Mouse (Mus musculus): ENCODE measurements at regions not wholly inside any gene's neighbourhood (a gene's known extent, or its start where the extent isn't known, plus 50 kb on each side); places are given as distances from the start of the nearest gene placed in this dataset.

DNA sequence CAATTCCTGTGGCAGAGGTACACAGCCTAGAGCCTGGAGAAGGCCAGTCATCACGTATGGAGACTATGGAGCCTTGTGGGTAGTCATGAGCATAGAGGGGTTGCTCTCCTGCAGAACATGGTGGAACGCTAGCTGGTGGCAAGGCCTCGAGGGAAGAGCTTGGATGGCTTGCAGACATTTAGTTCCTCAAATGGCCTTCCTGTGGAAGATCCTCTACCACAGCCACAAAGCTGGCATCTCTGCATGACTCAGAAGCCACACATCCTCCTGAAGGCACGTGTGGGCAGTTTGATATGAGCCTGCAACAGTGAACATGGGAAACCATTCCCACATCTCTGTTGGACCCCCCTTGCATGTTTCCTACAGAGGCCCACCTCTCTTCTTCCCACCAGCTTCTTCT lies 547.9 kb upstream of the Lrrc6 start:
- DNase-seq (ENCODE audit: low read depth, low spot score): no peak

DNA sequence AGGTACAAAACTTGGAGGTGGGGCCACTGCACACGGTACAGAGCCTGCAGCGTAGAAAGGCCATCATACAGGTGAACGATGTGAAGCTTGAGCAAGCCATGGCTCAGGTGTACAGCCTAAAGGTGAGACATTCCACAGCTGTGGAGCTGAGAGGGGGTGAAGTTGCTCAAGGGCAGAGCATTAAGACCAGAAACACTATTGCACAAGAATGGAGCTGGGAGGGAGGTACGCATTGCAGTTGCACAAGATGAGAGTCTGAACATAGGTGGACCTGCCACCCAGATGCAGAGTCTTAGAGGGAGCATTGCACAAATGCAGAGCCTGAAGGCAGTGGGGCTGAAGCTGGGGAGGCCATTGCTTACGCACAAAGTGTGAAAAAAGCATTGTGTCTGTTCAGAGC lies 547.4 kb upstream of the Lrrc6 start:
- no peak for DNase-seq (ENCODE audit: low read depth, low spot score)

DNA sequence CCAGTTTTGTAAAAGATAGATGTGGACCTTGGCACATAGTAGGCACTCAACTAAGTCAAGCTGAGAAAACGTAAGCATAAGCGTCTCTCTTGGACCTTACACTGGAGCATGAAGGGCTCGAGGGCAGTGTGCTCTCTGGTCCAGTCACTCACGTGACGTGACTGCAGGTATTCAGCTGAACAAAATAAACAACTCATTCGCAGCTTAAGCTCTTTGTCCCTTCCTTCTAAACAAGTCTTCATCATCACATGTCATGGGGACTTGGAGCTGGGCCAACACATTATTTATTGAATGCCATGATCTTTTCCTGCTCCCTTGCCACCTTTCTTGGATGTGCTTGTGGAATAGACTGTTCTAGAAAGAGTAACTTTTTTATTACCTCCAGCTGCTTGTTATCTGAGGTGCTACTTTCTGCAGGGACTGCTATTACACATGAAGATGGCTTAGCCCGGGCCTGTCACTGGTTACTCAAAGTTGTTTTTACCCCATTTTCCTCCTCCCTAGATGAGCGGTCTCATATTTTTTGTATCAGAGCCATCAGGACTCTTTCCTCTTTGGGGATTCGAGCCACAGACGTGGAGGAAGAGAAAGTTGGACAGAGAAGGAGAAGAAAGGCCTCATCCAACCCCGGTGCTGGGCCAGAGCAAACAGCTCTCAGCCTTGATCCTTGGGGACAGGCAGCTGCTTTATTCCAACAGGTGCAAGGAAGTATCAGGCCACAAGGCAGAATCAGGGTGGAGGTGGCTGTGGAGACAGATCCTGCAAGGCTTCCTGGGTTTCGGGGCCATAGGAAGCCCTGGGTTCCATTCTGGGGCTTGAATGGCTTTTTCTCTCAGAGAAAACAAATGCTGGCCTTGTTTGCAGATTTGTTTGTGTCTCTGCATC lies 545.5 kb upstream of the Lrrc6 start:
- DNase-seq (ENCODE audit: low read depth, low spot score): no peak

DNA sequence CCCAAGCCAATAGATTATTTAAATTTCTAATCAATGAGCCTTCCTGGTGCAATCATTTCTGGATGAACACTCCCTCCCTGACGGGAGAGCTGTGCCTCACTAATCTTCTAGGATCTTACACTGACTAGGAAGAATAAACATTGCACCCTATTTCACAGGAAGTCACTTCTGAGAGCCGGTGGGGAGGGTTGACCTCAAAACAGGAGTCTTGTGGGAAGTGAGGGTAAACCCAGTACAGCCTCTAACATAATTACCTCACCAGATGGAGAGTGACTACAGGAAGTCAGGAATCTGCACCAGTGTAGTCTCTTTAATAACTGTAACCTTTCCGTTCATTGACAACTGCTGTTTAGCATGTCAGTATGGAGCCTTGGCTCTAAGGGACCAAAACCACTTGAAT lies 544.6 kb upstream of the Lrrc6 start:
- DNase-seq (ENCODE audit: low read depth, low spot score): no peak

DNA sequence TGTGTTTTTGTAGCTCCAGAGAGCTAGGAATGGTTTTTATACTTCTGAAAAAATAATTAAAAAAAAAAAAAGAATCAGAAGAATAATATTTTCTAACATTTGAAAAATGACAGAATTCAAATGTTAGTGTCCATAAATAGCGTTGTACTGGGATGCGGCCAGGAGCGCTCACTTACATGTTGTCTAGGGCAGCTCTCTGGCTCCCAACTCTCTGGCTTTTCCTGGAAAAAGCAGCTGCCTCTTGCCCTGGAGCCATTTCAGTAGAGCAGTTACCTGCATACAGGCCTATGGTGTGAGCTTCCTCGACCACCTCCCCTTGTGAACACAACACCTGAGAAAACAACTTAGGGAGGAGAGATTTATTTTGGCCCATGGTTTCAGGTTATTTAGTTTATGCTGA lies 544.1 kb upstream of the Lrrc6 start:
- DNase-seq (ENCODE audit: low read depth, low spot score): no peak

DNA sequence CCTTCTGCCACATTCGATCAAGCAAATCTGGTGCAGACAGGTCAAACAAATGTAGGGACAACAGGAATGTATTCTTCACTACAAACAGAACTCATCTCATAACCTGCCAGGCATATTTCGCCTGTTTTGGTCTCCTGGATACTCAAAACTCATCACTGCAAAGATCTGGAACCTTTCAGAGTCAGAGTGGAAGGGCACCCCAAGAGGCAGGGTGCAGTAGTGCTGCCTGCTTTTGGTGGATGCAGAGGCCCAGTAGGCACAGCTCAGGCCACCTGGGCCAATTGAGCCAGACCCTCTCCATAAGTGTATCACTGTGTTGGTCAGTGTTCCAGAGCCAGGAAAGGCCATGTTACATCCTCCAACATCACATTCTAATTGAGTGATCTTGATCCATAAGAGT lies 541.4 kb upstream of the Lrrc6 start:
- DNase-seq (ENCODE audit: low read depth, low spot score): no peak

DNA sequence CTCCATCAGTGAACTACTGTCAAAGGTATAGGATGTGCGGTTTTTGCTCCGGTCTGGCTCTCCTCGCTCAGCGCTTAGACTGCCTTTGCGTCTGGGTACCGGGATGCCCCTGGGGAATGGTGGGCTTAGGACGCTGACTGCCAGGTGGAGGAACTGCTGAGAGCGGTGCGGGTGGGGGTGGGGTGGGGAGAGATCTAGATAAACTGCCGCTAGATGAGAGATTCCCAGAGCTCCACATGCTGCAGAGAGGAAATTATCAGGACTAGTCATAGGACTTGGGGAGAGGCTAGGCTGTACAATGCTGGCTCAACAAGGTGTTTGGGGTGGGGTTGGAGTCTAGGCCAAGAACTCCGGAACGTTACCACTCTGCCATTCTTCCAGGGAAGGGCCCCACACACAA lies 539.5 kb upstream of the Lrrc6 start:
- no peak for DNase-seq (ENCODE audit: low read depth, low spot score)

DNA sequence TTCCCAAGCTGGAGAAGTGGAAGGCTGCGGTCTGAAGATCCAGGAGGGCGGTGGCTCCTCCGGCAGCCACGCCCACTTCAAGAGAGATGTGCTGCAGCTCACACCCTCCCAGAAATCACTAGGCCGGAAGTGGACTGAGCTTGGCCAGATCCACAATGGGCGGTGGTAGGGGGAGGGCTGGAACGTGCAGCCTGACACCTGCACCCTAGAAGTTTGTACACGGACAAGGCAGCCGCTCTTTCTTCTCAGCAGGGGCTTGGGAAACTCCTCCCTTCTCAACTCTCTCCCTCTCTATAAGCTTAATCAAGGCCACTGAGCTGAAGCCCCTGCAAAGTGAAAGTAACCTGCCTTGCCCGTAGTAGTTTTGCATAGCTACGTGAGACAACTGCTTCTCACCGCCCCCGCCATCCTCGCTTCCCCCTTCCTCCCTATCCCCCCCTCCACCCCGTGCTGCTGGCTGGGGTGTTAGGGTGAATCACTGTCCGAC lies 538.8 kb upstream of the Lrrc6 start:
- peak; percentile 95 for DNase-seq (ENCODE audit: low read depth, low spot score)

DNA sequence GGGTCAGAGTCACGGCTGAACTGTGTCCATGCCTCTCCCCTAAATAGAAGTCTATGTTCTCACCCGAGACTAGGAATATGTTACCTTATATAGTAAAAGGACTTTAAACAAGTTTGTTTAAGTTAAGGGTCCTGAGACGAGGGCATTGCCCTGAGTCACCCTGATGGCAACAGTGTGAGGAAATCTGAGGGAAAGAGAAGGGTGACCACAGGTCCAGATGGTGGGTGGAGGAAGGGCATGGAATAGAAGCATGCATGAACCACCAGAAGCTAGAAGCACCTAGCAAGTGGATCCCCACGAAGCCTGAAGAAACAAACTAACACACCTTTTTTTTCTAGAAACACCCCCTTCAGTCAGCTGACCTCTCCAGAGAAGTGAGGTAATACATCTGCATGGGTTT lies 536.9 kb upstream of the Lrrc6 start:
- DNase-seq (ENCODE audit: low read depth, low spot score): no peak

DNA sequence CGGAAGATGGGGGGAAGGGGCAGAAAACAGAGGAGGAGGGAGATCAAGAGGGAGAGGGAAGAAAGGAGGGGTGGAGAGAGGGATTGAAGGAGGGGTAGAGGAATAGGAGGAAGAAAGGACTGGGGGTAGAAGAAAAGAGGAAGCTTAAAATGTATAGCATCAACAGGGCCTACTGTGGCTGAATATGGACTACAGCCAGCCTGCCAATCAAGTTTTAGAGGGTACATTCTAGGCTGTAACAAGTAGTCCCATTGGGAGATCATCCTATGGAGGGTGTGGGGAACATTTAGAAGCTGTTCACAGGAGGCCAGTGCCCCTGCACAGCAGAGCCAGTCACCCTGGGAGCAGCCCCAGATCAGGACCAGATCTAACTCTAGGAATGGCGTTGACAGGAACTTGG lies 535.6 kb upstream of the Lrrc6 start:
- DNase-seq (ENCODE audit: low read depth, low spot score): no peak

DNA sequence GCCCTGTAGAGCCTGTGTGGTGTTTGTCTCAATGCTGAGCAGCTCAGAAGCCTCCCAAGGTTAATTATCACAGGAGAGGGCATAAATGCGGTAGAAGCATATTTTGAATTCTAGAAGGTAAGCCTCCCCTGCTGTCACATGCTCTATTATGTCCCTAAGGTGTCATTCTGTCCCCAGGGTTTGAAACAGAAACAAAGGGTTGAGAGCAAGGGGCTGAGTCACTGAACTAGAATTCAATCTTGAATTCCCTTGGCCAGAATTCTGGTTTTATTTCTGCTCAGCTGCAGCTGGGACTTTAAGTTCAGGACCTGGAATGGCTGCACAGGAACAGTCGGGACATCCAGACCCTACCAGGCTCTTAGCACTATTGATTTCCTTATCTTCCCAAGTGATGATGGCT lies 533.2 kb upstream of the Lrrc6 start:
- DNase-seq (ENCODE audit: low read depth, low spot score): no peak

DNA sequence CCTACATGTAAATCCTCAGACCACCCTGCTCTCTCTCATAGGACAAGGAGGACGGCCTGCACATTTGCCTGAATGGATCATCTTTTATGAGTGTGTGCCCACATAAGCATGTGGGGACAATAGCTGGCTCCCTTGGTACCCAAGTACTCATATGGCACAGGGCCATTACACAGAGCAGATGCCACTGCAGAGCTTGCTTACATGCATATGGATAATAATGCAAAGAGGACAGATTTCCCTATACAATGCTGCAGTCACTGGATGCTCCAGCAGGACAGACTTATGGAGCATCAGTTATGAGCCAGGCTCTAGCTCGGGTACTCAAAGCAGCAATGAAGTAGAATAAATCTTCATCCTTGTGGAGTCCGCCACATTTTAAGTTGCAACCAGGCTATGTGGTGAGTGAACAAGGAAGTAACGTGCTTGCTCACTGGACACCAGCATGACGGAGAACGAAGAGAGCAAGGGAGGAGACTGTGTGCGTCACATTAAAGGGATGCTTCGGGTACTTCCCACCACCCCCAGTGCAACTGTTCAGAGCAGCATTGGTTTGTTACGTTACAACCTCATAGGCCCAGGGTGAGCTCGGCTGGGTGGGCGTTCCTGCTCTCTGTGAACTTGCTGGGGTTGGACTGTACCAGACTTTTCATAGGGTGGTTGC lies 531.3 kb upstream of the Lrrc6 start:
- DNase-seq (ENCODE audit: low read depth, low spot score): no peak

DNA sequence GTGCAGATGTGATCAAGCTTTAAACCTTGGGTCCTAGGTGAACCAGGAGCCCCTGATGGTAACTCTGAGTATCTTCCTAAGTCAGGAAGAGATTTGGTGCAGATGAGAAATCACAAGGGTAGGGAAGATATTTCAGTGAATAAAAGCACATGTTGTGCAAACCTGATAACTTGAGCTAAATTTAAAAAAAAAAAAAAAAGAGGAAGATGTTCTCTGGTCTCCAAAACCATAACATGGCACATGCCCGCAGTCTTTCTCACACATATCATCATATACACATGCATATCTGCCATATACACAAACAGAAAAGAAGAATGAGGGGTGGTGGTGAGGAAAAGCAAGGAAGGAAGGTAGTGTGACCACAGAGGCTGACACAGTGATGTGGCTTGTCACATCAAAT lies 530.3 kb upstream of the Lrrc6 start:
- no peak for DNase-seq (ENCODE audit: low read depth, low spot score)

DNA sequence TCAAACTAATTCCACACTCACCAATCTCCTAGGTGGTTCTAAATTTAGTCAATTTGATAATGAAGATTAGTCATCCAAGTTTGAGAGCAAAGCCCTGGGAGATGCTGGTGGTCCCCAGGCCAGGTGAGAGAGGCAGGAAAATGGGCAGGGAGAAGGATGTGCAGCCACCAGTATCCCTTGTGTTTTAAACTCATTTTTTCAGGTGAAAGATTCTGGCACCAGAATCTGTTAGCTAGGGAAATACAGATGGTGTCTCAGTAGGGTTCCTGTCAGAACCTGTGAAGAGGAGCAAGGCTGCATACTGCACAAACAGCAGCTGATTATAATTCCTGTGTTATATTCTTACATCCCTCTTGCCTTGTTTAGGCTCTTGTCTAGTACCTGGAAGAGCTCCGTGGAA lies 527.5 kb upstream of the Lrrc6 start:
- DNase-seq (ENCODE audit: low read depth, low spot score): no peak

DNA sequence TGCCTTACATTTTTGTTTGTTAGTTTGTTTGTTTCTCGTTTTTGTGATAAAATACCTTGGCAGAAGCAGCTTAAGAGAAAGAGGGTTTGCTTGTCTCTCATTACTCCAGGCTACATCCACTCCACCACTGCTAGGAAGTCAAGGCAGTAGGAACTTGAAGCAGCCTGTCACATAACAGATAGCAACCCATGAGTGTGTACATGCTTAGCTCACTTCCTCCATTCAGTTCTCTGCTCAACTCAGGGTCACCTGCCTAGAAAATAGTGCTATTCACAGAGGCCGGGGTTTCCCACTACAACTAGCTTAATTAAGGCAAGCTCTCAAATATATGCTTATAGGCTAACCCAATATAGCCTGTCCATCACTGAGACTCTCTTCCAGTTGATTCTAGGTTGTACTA lies 527.0 kb upstream of the Lrrc6 start:
- DNase-seq (ENCODE audit: low read depth, low spot score): no peak

DNA sequence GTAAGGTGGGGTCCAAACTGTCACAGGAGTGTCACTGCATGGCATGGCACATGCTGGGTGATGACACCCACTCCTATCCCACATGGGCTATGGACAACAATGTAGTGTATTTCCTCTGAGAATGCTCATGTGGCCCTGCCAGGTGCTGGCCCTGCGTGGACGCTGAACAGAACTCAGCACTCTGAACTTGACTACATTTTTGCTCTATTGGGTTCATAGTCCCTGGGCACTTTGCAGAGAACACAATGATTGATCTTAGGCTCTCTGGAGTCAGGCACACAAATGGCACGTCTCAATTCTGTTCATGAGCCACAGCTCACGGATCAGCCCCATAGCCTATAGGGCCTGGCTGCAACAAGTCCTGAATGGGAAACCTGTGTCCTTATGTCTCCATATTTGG lies 525.0 kb upstream of the Lrrc6 start:
- DNase-seq (ENCODE audit: low read depth, low spot score): no peak

DNA sequence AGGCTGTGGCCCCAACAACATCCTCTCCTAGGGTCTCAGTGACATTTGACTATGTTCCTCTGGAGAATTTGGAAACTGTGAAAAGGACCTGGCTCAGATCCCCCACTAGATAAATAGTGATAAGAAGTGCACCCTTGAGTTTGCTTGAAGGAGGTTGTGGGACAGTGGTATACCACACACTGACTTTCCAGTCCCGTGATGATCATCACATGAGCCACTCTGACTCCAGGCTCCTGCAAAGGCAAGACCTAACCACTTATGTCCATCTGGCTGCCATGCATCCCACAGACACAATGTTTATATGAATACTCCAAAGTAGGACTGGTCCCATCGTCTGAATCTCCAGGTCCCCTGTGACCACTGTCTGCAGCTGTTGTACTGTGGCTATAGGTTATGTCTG lies 523.7 kb upstream of the Lrrc6 start:
- DNase-seq (ENCODE audit: low read depth, low spot score): no peak

DNA sequence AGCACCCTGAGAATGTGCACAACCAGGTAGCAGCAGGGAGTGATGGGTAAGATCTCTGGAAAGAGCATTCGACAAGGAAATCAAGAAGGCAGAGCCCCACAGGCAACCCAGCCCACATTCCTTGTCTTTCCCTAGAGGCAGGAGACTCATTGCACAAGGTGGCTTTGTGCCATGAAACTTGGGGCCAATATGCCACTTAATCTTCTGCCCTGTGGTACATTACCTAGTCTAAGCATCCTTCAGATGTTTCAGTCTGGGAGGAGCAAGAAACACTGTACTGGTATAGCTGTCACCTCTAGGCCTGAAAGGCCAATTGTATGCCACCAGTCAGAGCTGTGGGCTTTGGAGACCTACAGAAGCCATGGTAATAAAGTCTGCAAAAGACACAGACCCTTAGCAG lies 522.4 kb upstream of the Lrrc6 start:
- DNase-seq (ENCODE audit: low read depth, low spot score): no peak

DNA sequence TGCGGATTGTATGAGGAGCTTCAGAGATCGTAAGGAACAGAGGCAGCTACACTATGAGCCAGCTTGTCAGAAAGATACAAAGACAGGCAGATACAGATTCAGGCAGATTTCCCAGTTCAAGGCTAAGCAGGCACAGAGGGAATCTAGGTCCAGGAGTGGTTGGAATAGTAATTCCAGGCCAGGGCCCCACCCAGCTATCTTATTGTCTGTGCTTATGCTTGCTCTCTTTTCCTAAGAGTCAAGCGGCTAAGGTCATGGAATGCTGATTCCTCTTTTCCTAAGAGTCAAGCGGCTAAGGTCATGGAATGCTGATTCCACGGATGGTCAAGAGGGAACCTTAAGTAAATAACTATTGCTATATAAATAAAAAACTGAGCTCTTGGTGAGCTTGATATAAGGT lies 520.7 kb upstream of the Lrrc6 start:
- peak; percentile 85 for DNase-seq (ENCODE audit: low read depth, low spot score)

DNA sequence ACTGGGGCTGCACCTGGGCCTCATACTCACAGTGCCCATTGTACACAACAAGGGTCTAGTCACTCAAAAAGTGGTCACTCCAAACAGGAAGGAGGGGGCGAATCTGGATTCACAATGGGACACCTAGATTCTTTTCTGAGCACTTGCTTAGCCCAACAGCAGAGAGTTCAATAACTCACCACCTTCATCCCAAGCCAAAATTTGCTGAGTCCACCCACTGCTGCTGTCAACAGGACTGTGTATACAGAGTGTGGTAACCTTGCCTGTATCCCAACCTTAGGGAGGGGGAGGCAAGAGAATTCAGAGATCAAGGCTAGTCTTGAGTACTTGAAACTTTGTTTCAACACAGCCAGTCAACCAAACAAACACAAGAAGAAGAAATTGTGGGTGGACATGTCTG lies 519.2 kb upstream of the Lrrc6 start:
- DNase-seq (ENCODE audit: low read depth, low spot score): no peak

DNA sequence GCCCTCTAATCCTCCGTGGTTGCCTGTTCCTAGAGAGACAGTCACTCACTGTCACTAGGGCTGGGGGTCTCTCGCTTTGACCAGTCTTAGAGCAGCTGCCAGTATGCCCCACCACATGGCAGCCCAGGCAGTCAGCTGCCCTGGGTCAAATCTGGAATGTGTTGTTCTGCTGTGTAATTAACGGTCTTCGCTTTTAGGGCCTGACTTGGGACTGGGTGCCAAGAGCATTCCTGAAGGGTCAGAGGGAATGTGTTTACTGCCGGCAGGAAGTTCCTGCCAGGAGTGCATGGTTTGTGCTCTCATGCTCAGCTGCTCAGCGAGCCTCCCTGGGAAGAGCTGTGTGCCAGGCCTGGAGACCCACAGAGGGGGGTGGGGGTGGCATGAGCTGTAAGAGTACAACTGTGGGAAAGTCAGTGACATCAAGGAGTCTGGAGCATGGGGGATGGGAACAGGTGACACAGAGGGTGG lies 518.5 kb upstream of the Lrrc6 start:
- DNase-seq (ENCODE audit: low read depth, low spot score): no peak

Data from ES-CJ7 (cell line).